Mouse (Mus musculus): ENCODE measurements at regions not wholly inside any gene's neighbourhood (a gene's known extent, or its start where the extent isn't known, plus 50 kb on each side); places are given as distances from the start of the nearest gene placed in this dataset.

DNA sequence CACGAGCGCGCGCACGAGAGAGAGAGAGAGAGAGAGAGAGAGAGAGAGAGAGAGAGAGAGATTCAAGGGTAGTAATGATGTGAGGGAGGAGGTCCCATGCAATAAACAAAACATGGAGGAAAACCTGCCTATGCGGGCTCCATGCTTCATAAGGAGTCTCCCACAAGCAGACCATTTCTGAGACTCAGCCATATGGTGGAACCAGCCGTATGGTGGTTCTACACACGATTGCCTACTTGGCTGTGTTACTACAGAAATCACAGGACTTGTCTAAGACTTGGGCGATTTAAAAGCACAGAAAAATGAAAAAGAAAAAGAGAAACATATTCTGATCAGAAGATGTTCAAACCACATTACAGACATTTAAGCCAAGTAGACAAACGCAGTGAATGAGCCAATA, 142.1 kb downstream of the Ifi44 start:
- TF ChIP-seq CTCF (IDR thresholded peaks at IDR 0.05; ENCODE audit: low read depth) (no peak), EP300 (optimal IDR thresholded peaks at IDR 0.05) (no peak)
